13 mouse cellular contexts compared by ENCODE assay signal in the genomic region with DNA sequence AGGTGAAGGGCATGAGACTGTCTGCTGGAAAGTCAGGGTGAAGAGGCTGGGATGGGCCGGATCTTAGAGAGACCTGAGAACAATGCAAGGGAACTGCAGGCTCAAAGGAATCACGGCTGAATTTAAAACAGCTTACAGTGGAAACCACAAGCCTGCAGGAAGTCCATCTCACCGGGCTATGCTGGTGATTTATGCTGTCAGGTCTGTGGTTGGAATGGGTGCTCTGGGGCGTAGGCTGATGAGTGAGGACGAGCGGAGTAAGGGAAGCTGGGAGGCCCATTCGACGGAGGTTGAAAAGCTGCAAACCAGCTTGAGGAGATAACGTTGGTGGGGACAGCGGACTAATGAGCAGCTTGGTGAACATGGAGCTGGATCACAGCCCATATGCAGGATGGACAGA.
DNase-seq lines count a peak whose midpoint lies in the region; ATAC-seq lines count a peak whose summit lies in the region.
"Had no signal": no experiment of that assay in that cellular context is flagged by ENCODE, and none has a peak within 500 bp of the region (broad histone marks: within the 10 kb centered on the region; RNA-seq: fewer than 3 reads in every experiment).

No protein-coding gene starts in this region.

- no peak overlapping the region for H3K4me3 ChIP-seq in forebrain, embryonic 10.5 days
- H3K4me3 ChIP-seq in forebrain, embryonic 15.5 days: no peak overlapping the region
- no peak overlapping the region for H3K4me3 ChIP-seq in midbrain, embryonic 13.5 days (replicated peaks)
- no peak overlapping the region for H3K4me3 ChIP-seq in midbrain, embryonic 11.5 days (ENCODE audit: low read depth, low read length)
- no peak overlapping the region for H3K4me3 ChIP-seq in liver, embryonic 11.5 days (ENCODE audit: low read depth, low read length)
- no peak overlapping the region for H3K4me3 ChIP-seq in neural tube, embryonic 14.5 days (ENCODE audit: low read depth, low read length)
- no peak overlapping the region for H3K4me3 ChIP-seq in forebrain, embryonic 14.5 days (ENCODE audit: low read depth, low read length)
- H3K4me3 ChIP-seq: forebrain, embryonic 13.5 days; heart, embryonic 13.5 days had no signal

- 75% methylated on average over 10 of the region's 10 CpGs for WGBS in forebrain, embryonic 10.5 days
- WGBS in forebrain, embryonic 15.5 days: 61% methylated on average over 10 of the region's 10 CpGs
- 63% methylated on average over 10 of the region's 10 CpGs for WGBS in midbrain, embryonic 13.5 days
- WGBS in midbrain, embryonic 11.5 days: 69% methylated on average over 10 of the region's 10 CpGs
- WGBS in liver, embryonic 11.5 days: 20% methylated on average over 10 of the region's 10 CpGs
- 32% methylated on average over 10 of the region's 10 CpGs for WGBS in neural tube, embryonic 14.5 days
- 68% methylated on average over 10 of the region's 10 CpGs for WGBS in forebrain, embryonic 14.5 days

- H3K9me3 ChIP-seq in forebrain, embryonic 10.5 days: no peaks in the 10 kb centered on the region
- H3K9me3 ChIP-seq in forebrain, embryonic 15.5 days: no peaks in the 10 kb centered on the region
- H3K9me3 ChIP-seq in midbrain, embryonic 13.5 days: no peaks in the 10 kb centered on the region
- H3K9me3 ChIP-seq in midbrain, embryonic 11.5 days (ENCODE audit: control insufficient read depth, low read length): no peaks in the 10 kb centered on the region
- no peaks in the 10 kb centered on the region for H3K9me3 ChIP-seq in liver, embryonic 11.5 days (ENCODE audit: control insufficient read depth, low read length)
- H3K9me3 ChIP-seq in neural tube, embryonic 14.5 days (ENCODE audit: control insufficient read depth, low read length): no peaks in the 10 kb centered on the region
- no peaks in the 10 kb centered on the region for H3K9me3 ChIP-seq in forebrain, embryonic 14.5 days (replicated peaks; ENCODE audit: control insufficient read depth, low read length)
- H3K9me3 ChIP-seq: forebrain, embryonic 13.5 days had no signal

- H3K36me3 ChIP-seq in forebrain, embryonic 10.5 days (replicated peaks): no peaks in the 10 kb centered on the region
- no peaks in the 10 kb centered on the region for H3K36me3 ChIP-seq in forebrain, embryonic 15.5 days
- H3K36me3 ChIP-seq in midbrain, embryonic 13.5 days: no peaks in the 10 kb centered on the region
- H3K36me3 ChIP-seq in midbrain, embryonic 11.5 days (ENCODE audit: control insufficient read depth, insufficient read depth, low read length): no peaks in the 10 kb centered on the region
- H3K36me3 ChIP-seq in liver, embryonic 11.5 days (ENCODE audit: control insufficient read depth, insufficient read depth, low read length): no peaks in the 10 kb centered on the region
- H3K36me3 ChIP-seq in neural tube, embryonic 14.5 days (ENCODE audit: control insufficient read depth, insufficient read depth, low read length): no peaks in the 10 kb centered on the region
- H3K36me3 ChIP-seq in forebrain, embryonic 14.5 days (ENCODE audit: control insufficient read depth, insufficient read depth, low read length): no peaks in the 10 kb centered on the region
- H3K36me3 ChIP-seq: heart, embryonic 13.5 days had no signal

- no peak overlapping the region for H3K9ac ChIP-seq in forebrain, embryonic 15.5 days (replicated peaks)
- 0 out of 2 replicates have a peak overlapping the region, but pooled peaks have one; percentile 3 for H3K9ac ChIP-seq in midbrain, embryonic 13.5 days (replicated peaks)
- H3K9ac ChIP-seq in midbrain, embryonic 11.5 days (ENCODE audit: low read length): no peak overlapping the region
- no peak overlapping the region for H3K9ac ChIP-seq in liver, embryonic 11.5 days (ENCODE audit: low read depth, low read length)
- no peak overlapping the region for H3K9ac ChIP-seq in neural tube, embryonic 14.5 days (replicated peaks; ENCODE audit: low read depth, low read length)
- H3K9ac ChIP-seq in forebrain, embryonic 14.5 days (ENCODE audit: low read length): no peak overlapping the region
- H3K9ac ChIP-seq: forebrain, embryonic 13.5 days; heart, embryonic 13.5 days had no signal

- no peak overlapping the region for H3K4me2 ChIP-seq in forebrain, embryonic 15.5 days (replicated peaks)
- H3K4me2 ChIP-seq in midbrain, embryonic 13.5 days (replicated peaks): no peak overlapping the region
- no peak overlapping the region for H3K4me2 ChIP-seq in midbrain, embryonic 11.5 days
- no peak overlapping the region for H3K4me2 ChIP-seq in liver, embryonic 11.5 days
- no peak overlapping the region for H3K4me2 ChIP-seq in neural tube, embryonic 14.5 days (ENCODE audit: low read depth, low read length)
- H3K4me2 ChIP-seq in forebrain, embryonic 14.5 days (ENCODE audit: low read length): no peak overlapping the region
- H3K4me2 ChIP-seq: forebrain, embryonic 13.5 days; heart, embryonic 13.5 days had no signal

- no peak for ATAC-seq in forebrain, embryonic 15.5 days (replicated peaks)
- no peak for ATAC-seq in midbrain, embryonic 13.5 days
- ATAC-seq in midbrain, embryonic 11.5 days (ENCODE audit: low FRiP score): no peak
- ATAC-seq in liver, embryonic 11.5 days (replicated peaks; ENCODE audit: low FRiP score): peak; percentile 80
- peak; percentile 49; the same call in 1 of the 2 replicates for ATAC-seq in neural tube, embryonic 14.5 days (ENCODE audit: low read depth)
- no peak for ATAC-seq in forebrain, embryonic 14.5 days

- H3K27ac ChIP-seq in forebrain, embryonic 10.5 days: peak overlapping the region; percentile 58
- H3K27ac ChIP-seq in forebrain, embryonic 15.5 days (replicated peaks): no peak overlapping the region
- peak overlapping the region; percentile 53 for H3K27ac ChIP-seq in midbrain, embryonic 13.5 days
- no peak overlapping the region for H3K27ac ChIP-seq in midbrain, embryonic 11.5 days (ENCODE audit: low read depth, low read length)
- H3K27ac ChIP-seq in liver, embryonic 11.5 days (ENCODE audit: low read depth, low read length): no peak overlapping the region
- peak overlapping the region; percentile 6; the same call in 1 of the 2 replicates for H3K27ac ChIP-seq in neural tube, embryonic 14.5 days (ENCODE audit: low read depth, low read length)
- no peak overlapping the region for H3K27ac ChIP-seq in forebrain, embryonic 14.5 days (ENCODE audit: low read depth, low read length)
- H3K27ac ChIP-seq: forebrain, embryonic 13.5 days; heart, embryonic 13.5 days had no signal

- H3K27me3 ChIP-seq in forebrain, embryonic 10.5 days (ENCODE audit: poor library complexity, severe bottlenecking): no peaks in the 10 kb centered on the region
- H3K27me3 ChIP-seq in forebrain, embryonic 15.5 days: no peaks in the 10 kb centered on the region
- H3K27me3 ChIP-seq in midbrain, embryonic 13.5 days: no peaks in the 10 kb centered on the region
- no peaks in the 10 kb centered on the region for H3K27me3 ChIP-seq in midbrain, embryonic 11.5 days (ENCODE audit: control insufficient read depth, insufficient read depth, low read length)
- H3K27me3 ChIP-seq in liver, embryonic 11.5 days (replicated peaks; ENCODE audit: control insufficient read depth, insufficient read depth, low read length): 0 out of 2 replicates have a peak, but pooled peaks cover 2% of the 10 kb centered on the region
- no peaks in the 10 kb centered on the region for H3K27me3 ChIP-seq in neural tube, embryonic 14.5 days (ENCODE audit: control insufficient read depth, insufficient read depth, low read length)
- H3K27me3 ChIP-seq in forebrain, embryonic 14.5 days (replicated peaks; ENCODE audit: control insufficient read depth, insufficient read depth, low read length): no peaks in the 10 kb centered on the region
- H3K27me3 ChIP-seq: forebrain, embryonic 13.5 days; heart, embryonic 13.5 days had no signal

- DNase-seq in forebrain, embryonic 10.5 days (ENCODE audit: extremely low spot score, low spot score): no peak
- no peak for DNase-seq in midbrain, embryonic 11.5 days (ENCODE audit: low spot score, missing footprints)
- no peak for DNase-seq in liver, embryonic 11.5 days (ENCODE audit: low spot score)
- DNase-seq in forebrain, embryonic 14.5 days (ENCODE audit: low spot score): no peak
- DNase-seq in thymus, postnatal 0 days (ENCODE audit: low spot score): no peak
- DNase-seq: B cell, adult 2 months; cerebellum, adult 11 months; spleen, adult 18-20 months had no signal

- H3K4me1 ChIP-seq in forebrain, embryonic 10.5 days: peaks cover 15% of the 10 kb centered on the region
- H3K4me1 ChIP-seq in forebrain, embryonic 15.5 days: peaks cover 17% of the 10 kb centered on the region
- H3K4me1 ChIP-seq in midbrain, embryonic 13.5 days (replicated peaks): peaks cover 20% of the 10 kb centered on the region
- H3K4me1 ChIP-seq in midbrain, embryonic 11.5 days (ENCODE audit: control insufficient read depth, insufficient read depth, low read length): peaks cover 10% of the 10 kb centered on the region; the same call in 1 of the 2 replicates
- peaks cover 12% of the 10 kb centered on the region for H3K4me1 ChIP-seq in liver, embryonic 11.5 days (replicated peaks; ENCODE audit: control insufficient read depth, insufficient read depth, low read length)
- H3K4me1 ChIP-seq in neural tube, embryonic 14.5 days (ENCODE audit: control insufficient read depth, insufficient read depth, low read length): peaks cover 5% of the 10 kb centered on the region; the same call in 1 of the 2 replicates
- H3K4me1 ChIP-seq in forebrain, embryonic 14.5 days (ENCODE audit: control insufficient read depth, insufficient read depth, low read length): peaks cover 12% of the 10 kb centered on the region

Comparison
In these comparisons a context has a peak if more than half of its experiments do, and no peak if none do; other contexts are left out.
1. H3K27ac ChIP-seq: peak in forebrain, embryonic 10.5 days (single experiment), midbrain, embryonic 13.5 days (single experiment) and neural tube, embryonic 14.5 days (single experiment); none in forebrain, embryonic 15.5 days (single experiment), midbrain, embryonic 11.5 days (single experiment), liver, embryonic 11.5 days (single experiment) and forebrain, embryonic 14.5 days (single experiment).
2. ATAC-seq: peak in liver, embryonic 11.5 days (single experiment) and neural tube, embryonic 14.5 days (single experiment); none in forebrain, embryonic 15.5 days (single experiment), midbrain, embryonic 13.5 days (single experiment), midbrain, embryonic 11.5 days (single experiment) and forebrain, embryonic 14.5 days (single experiment).